Mouse (Mus musculus) brain, embryonic 14.5 days (tissue): ENCODE results near the gene Atn1.

ENCODE experiments used
- CTCF ChIP-seq: fragments of 200-500 bp; IDR thresholded peaks from 2 replicates; pipeline ENCODE4 v1.5.1; 2012; ENCODE audit warnings: inconsistent platforms, mild to moderate bottlenecking, moderate library complexity, borderline replicate concordance; ENCODE audit not compliant: insufficient read depth, insufficient read length; ENCODE audit errors: extremely low read depth
- POLR2A ChIP-seq: fragments of 200-500 bp; IDR thresholded peaks from 2 replicates; pipeline ENCODE4 v1.6.1; 2012; ENCODE audit warnings: mild to moderate bottlenecking, inconsistent platforms, borderline replicate concordance; ENCODE audit not compliant: poor library complexity, insufficient read depth, insufficient read length, severe bottlenecking; ENCODE audit errors: extremely low read depth

DNA sequence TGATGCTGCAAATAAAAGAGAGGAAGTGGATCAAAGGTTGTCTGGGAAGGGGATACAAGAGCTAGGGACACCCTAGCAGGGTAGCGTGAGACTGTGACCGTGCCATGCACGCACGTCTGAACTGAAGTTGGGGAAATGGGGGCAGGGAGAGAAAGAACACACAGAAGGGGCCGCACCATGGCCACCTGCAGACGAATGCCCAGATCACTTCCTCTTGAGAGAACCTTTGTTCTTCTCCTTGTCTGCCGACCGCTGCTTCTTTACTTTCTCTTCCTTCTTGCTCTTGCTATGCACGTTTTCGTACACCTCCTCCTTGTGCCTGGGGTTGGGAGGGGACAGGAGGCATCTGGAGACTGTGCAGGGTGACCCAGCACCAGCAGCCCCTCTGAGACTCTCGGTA lies 35.4 kb downstream of the Atn1 start:
- TF ChIP-seq POLR2A (no peak), CTCF (no peak)
